Mouse (Mus musculus): ENCODE data around the gene Camta1. TPM values are rescaled to one million over a fixed set of nuclear protein-coding genes. Genes with fewer than 3 reads are reported as not detected.
A peak's percentile ranks its signal among the peaks of the same experiment; 100 is the strongest.

Camta1 gene
- polyA plus RNA-seq, 1 experiment from 2014 or later = 25.3 TPM

DNA sequence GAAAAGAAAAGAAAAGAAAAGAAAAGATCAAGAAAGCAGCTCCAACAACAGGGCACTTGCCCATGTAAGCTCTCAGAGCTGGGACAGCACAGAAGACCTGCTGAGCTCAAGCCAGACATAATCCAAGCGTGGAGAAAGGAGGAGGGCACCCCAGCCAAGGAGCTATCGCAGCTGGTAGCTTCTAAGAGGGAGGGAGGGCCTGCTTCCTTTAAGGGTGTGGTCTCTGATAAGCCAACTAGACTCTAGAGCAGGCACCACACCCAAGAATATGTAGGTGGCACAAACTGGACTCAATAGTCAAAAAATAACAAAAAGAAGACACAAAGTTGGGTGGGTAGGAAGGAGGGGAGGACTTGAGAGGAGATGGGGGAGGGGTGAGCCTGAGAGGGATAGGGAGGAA, 135.3 kb downstream of the Camta1 start:
- Histone ChIP-seq H3K4me1 (ENCODE audit: control insufficient read depth, low read depth, low read length) (peaks cover 68% of the 10 kb centered on the region), H3K4me2 (ENCODE audit: low read depth, low read length) (peak overlapping the region; percentile 56), H3K27ac (ENCODE audit: low read length) (peak overlapping the region; percentile 94), H3K27me3 (ENCODE audit: control insufficient read depth, insufficient read depth, low read depth, low read length) (no peaks in the 10 kb centered on the region), H3K9me3 (replicated peaks; ENCODE audit: control insufficient read depth, low read length) (no peaks in the 10 kb centered on the region), H3K36me3 (ENCODE audit: control insufficient read depth, insufficient read depth) (no peaks in the 10 kb centered on the region), H3K9ac (ENCODE audit: low read depth, low read length) (peak overlapping the region; percentile 61), H3K4me3 (ENCODE audit: low read depth, low read length) (peak overlapping the region; percentile 19)
- peak; percentile 76 for ATAC-seq (ENCODE audit: low read depth)
- WGBS (ENCODE audit: insufficient replicate concordance) = 17% methylated on average over 2 of the region's 2 CpGs

DNA sequence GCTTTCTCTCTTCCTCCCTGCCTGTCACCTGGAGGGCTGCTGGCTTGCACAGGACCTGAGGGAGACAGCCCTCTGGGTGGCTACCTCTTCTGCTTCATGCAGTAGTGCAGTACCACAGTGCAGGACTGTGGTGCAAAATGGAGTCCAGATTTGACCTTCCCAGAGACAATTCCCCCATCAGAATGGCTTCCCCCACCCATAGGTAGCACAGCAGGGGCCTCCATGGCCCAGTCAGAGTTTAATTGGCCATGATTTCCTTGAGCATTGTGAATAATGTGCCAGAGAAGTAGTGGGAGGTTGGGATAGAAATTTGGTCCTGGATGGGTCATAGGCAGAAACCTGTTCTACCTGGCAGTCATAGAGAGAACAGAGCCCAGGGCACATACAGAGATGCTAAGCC, 136.8 kb downstream of the Camta1 start:
- Histone ChIP-seq H3K9me3 (replicated peaks; ENCODE audit: control insufficient read depth, low read length) (no peaks in the 10 kb centered on the region), H3K4me3 (ENCODE audit: low read depth, low read length) (no peak overlapping the region), H3K27me3 (ENCODE audit: control insufficient read depth, insufficient read depth, low read depth, low read length) (no peaks in the 10 kb centered on the region), H3K9ac (ENCODE audit: low read depth, low read length) (peak overlapping the region; percentile 61), H3K36me3 (ENCODE audit: control insufficient read depth, insufficient read depth) (no peaks in the 10 kb centered on the region), H3K27ac (ENCODE audit: low read length) (peak overlapping the region; percentile 94; the same call in 1 of the 2 replicates), H3K4me1 (ENCODE audit: control insufficient read depth, low read depth, low read length) (peaks cover 67% of the 10 kb centered on the region), H3K4me2 (ENCODE audit: low read depth, low read length) (no peak overlapping the region)
- no peak for ATAC-seq (ENCODE audit: low read depth)

DNA sequence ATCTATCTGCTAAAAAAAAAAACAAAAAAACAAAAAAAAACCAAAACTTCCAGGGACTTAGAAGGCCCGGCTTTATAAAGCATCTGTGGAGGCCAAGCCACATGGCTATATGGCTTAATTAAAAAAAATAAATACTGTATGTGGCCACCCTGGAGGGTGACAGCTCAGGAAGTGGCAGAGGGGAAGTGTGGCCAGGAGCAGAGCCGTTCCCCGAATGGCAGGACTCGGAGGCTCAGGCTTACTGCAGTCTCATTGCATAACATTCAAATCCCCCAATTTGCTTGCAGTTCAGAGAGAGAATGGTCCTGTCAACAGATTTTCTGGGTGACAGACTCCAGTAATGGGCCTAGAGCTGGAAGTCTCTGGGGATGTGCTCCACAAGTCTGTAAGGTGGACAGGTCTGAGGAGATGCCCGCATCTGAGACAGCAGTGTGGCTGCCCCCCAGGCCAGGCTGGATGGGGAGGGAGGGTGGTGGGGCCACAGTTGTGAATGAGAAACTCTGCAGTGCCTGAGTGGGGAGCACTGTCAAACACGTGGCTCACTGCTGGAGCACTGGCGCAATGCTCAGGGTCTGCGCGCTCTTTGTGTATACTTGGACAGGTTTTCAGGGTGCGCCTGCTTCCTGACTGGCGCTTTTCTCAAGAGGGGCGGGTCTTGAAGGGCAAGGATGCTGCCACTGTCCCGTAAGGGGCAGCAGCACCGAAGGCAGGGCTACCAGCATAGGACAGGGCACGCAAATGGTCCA, 140.8 kb downstream of the Camta1 start:
- H3K4me3 ChIP-seq (ENCODE audit: low read depth, low read length) = no peak overlapping the region
- H3K27me3 ChIP-seq (ENCODE audit: control insufficient read depth, insufficient read depth, low read depth, low read length) = no peaks in the 10 kb centered on the region
- 66% methylated on average over 15 of the region's 15 CpGs for WGBS (ENCODE audit: insufficient replicate concordance)
- no peak overlapping the region for H3K4me2 ChIP-seq (ENCODE audit: low read depth, low read length)
- H3K27ac ChIP-seq (ENCODE audit: low read length) = no peak overlapping the region
- no peaks in the 10 kb centered on the region for H3K9me3 ChIP-seq (replicated peaks; ENCODE audit: control insufficient read depth, low read length)
- H3K9ac ChIP-seq (ENCODE audit: low read depth, low read length) = no peak overlapping the region
- ATAC-seq (ENCODE audit: low read depth) = no peak
- H3K4me1 ChIP-seq (ENCODE audit: control insufficient read depth, low read depth, low read length) = peaks cover 62% of the 10 kb centered on the region
- no peaks in the 10 kb centered on the region for H3K36me3 ChIP-seq (ENCODE audit: control insufficient read depth, insufficient read depth)

DNA sequence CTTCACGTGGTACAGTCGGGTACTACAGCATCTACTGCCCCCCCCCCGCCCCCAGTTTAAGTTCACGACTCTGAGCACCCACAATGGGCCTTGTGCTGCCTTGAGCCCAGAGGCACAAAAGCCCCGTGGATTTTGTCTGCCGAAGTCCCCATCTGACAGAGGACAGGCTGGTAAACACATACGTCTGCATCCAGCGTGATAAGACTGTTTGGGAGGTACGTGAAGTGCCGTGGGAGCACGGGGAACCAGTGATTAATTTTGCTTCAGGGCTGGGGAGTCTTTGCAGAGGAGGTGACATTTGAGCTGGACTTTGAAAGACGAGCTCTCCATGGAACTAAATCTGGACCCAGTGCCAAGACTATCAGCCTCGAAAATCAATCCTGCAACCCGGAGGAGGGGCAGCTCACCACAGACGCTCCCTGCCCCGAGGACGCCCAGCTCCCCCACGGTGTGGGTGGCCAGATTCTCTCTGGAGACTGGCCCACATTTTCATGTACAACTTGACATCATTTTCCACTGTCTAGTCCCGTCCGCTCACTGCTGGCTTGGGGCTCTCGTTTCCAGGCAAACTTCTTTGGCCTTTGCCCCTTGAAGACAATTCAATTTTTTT, 142.7 kb downstream of the Camta1 start:
- Histone ChIP-seq H3K9ac (ENCODE audit: low read depth, low read length) (peak overlapping the region; percentile 65), H3K9me3 (replicated peaks; ENCODE audit: control insufficient read depth, low read length) (no peaks in the 10 kb centered on the region), H3K4me3 (ENCODE audit: low read depth, low read length) (peak overlapping the region; percentile 38), H3K36me3 (ENCODE audit: control insufficient read depth, insufficient read depth) (no peaks in the 10 kb centered on the region), H3K27ac (ENCODE audit: low read length) (peak overlapping the region; percentile 96), H3K4me2 (ENCODE audit: low read depth, low read length) (peak overlapping the region; percentile 56), H3K27me3 (ENCODE audit: control insufficient read depth, insufficient read depth, low read depth, low read length) (no peaks in the 10 kb centered on the region), H3K4me1 (ENCODE audit: control insufficient read depth, low read depth, low read length) (peaks cover 46% of the 10 kb centered on the region)
- ATAC-seq (ENCODE audit: low read depth) = peak; percentile 85
- WGBS (ENCODE audit: insufficient replicate concordance) = 38% methylated on average over 21 of the region's 21 CpGs

DNA sequence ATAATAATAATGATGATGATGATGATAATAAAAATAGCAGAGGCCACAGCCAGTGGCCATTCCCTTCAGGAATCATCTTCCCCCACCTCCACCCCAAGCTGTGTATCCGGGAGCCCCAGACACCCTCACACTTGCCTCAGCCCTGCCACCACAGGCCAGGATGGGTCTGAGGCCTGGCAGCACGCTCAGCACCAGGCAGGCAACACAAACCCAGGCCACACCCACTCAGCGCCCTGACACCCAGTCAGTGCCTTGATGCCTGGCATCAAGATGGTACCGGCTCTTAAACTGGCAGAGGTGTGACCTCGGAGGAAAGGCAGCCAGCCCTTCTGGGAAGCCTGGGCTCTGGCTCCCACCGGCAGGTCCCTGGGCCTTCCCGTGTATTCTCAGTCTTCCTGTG, 143.8 kb downstream of the Camta1 start:
- ATAC-seq (ENCODE audit: low read depth) = peak; percentile 83
- Histone ChIP-seq H3K27ac (ENCODE audit: low read length) (peak overlapping the region; percentile 96), H3K4me2 (ENCODE audit: low read depth, low read length) (peak overlapping the region; percentile 56), H3K27me3 (ENCODE audit: control insufficient read depth, insufficient read depth, low read depth, low read length) (no peaks in the 10 kb centered on the region), H3K4me1 (ENCODE audit: control insufficient read depth, low read depth, low read length) (peaks cover 46% of the 10 kb centered on the region), H3K9me3 (replicated peaks; ENCODE audit: control insufficient read depth, low read length) (no peaks in the 10 kb centered on the region), H3K36me3 (ENCODE audit: control insufficient read depth, insufficient read depth) (no peaks in the 10 kb centered on the region), H3K9ac (ENCODE audit: low read depth, low read length) (peak overlapping the region; percentile 65), H3K4me3 (ENCODE audit: low read depth, low read length) (peak overlapping the region; percentile 3)
- WGBS (ENCODE audit: insufficient replicate concordance) = 67% methylated on average over 7 of the region's 7 CpGs

DNA sequence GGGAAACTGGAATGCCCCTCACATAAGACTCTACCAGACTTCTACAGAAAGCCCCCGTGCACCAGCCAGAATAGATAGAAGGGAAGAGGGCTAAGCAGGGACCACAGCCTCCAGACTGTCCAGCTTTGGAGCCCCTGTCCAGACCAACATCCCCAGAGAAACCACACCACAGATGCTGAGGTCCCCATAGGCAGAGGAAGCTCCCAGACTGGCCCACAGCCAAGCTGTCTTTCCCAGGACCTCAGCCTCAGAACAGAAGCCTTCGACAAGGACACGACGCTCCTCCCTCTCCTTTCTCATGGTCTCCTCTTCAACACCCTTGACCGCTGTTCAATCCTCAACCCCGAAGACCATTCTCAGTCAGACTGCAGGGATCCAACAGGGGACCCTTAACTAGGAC, 148.0 kb downstream of the Camta1 start:
- Histone ChIP-seq H3K4me2 (ENCODE audit: low read depth, low read length) (no peak overlapping the region), H3K27me3 (ENCODE audit: control insufficient read depth, insufficient read depth, low read depth, low read length) (no peaks in the 10 kb centered on the region), H3K4me3 (ENCODE audit: low read depth, low read length) (no peak overlapping the region), H3K9me3 (replicated peaks; ENCODE audit: control insufficient read depth, low read length) (no peaks in the 10 kb centered on the region), H3K36me3 (ENCODE audit: control insufficient read depth, insufficient read depth) (no peaks in the 10 kb centered on the region), H3K4me1 (ENCODE audit: control insufficient read depth, low read depth, low read length) (peaks cover 29% of the 10 kb centered on the region), H3K9ac (ENCODE audit: low read depth, low read length) (no peak overlapping the region), H3K27ac (ENCODE audit: low read length) (no peak overlapping the region)
- ATAC-seq (ENCODE audit: low read depth) = no peak
- WGBS (ENCODE audit: insufficient replicate concordance) = 75% methylated on average over 6 of the region's 6 CpGs

DNA sequence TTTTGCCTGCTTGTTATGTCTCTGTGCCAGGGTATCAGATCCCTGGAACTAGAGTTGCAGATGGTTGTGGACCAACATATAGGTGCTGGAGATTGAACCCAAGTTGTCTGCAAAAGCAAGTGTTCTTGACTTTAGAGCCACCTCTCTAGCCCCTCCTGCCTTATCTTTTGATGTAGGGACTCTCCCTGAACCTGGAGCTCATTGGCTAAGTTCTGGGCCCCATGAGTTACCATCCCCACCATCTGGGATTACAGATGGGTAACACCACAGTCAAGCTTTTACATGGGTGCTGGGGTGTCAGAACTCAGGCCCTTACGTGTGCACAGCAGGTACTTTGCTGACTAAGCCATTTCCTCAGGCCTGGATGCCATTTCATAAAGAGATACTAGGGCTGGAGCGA, 150.3 kb downstream of the Camta1 start:
- Histone ChIP-seq H3K4me1 (ENCODE audit: control insufficient read depth, low read depth, low read length) (peaks cover 7% of the 10 kb centered on the region), H3K9ac (ENCODE audit: low read depth, low read length) (no peak overlapping the region), H3K36me3 (ENCODE audit: control insufficient read depth, insufficient read depth) (no peaks in the 10 kb centered on the region), H3K27me3 (ENCODE audit: control insufficient read depth, insufficient read depth, low read depth, low read length) (no peaks in the 10 kb centered on the region), H3K9me3 (replicated peaks; ENCODE audit: control insufficient read depth, low read length) (no peaks in the 10 kb centered on the region), H3K4me3 (ENCODE audit: low read depth, low read length) (no peak overlapping the region), H3K4me2 (ENCODE audit: low read depth, low read length) (no peak overlapping the region), H3K27ac (ENCODE audit: low read length) (no peak overlapping the region)
- WGBS (ENCODE audit: insufficient replicate concordance) = 78% methylated on average over 2 of the region's 2 CpGs
- 0 out of 2 replicates have a peak, but pooled peaks have one; percentile 33 for ATAC-seq (ENCODE audit: low read depth)

DNA sequence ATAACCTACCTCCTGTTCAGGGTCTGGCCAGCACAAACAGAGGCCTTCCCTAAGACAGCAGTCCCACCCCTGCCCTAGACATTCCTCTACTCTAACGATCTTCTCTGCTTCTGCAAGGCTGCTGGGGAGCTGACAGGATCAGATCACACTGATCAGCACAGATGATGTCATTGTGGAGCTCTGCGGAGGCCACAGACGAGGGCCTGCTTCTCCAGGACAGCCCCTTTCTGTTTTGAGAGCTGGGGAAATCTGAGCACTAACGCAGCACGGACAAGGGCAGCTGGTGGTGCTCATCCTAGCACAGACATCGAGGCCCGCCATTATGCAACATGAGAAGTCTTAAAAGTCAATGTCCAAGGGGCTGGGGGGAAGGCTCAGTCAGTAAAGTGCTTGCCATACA, 151.2 kb downstream of the Camta1 start:
- Histone ChIP-seq H3K27ac (ENCODE audit: low read length) (no peak overlapping the region), H3K4me1 (ENCODE audit: control insufficient read depth, low read depth, low read length) (peaks cover 7% of the 10 kb centered on the region), H3K4me3 (ENCODE audit: low read depth, low read length) (no peak overlapping the region), H3K9me3 (replicated peaks; ENCODE audit: control insufficient read depth, low read length) (no peaks in the 10 kb centered on the region), H3K36me3 (ENCODE audit: control insufficient read depth, insufficient read depth) (no peaks in the 10 kb centered on the region), H3K9ac (ENCODE audit: low read depth, low read length) (no peak overlapping the region), H3K4me2 (ENCODE audit: low read depth, low read length) (no peak overlapping the region), H3K27me3 (ENCODE audit: control insufficient read depth, insufficient read depth, low read depth, low read length) (no peaks in the 10 kb centered on the region)
- ATAC-seq (ENCODE audit: low read depth) = no peak; the same call in 1 of the 2 replicates
- 44% methylated on average over 7 of the region's 7 CpGs for WGBS (ENCODE audit: insufficient replicate concordance)

DNA sequence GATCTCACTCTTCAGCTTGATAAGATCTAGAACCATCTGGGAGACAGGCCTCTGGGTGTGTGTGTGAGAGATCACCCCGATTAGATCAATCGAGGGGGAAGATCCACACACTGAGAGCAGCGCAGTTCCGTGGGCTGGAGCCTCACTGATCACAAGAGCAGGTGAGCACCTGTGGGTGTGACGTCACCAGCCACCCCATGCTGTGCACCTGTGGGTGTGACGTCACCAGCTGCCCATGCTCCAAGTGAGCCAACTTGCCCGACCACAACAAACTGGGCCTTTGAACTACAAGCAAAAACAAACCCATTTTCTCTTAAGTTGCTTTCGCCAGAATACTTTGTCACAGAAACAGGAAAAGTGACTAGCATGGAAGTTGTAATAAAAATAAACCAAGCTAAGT, 152.4 kb downstream of the Camta1 start:
- H3K4me3 ChIP-seq (ENCODE audit: low read depth, low read length) = no peak overlapping the region
- no peaks in the 10 kb centered on the region for H3K27me3 ChIP-seq (ENCODE audit: control insufficient read depth, insufficient read depth, low read depth, low read length)
- H3K27ac ChIP-seq (ENCODE audit: low read length) = no peak overlapping the region
- WGBS (ENCODE audit: insufficient replicate concordance) = 74% methylated on average over 8 of the region's 8 CpGs
- H3K9ac ChIP-seq (ENCODE audit: low read depth, low read length) = no peak overlapping the region
- no peaks in the 10 kb centered on the region for H3K9me3 ChIP-seq (replicated peaks; ENCODE audit: control insufficient read depth, low read length)
- peaks cover 7% of the 10 kb centered on the region for H3K4me1 ChIP-seq (ENCODE audit: control insufficient read depth, low read depth, low read length)
- H3K36me3 ChIP-seq (ENCODE audit: control insufficient read depth, insufficient read depth) = no peaks in the 10 kb centered on the region
- ATAC-seq (ENCODE audit: low read depth) = no peak
- H3K4me2 ChIP-seq (ENCODE audit: low read depth, low read length) = no peak overlapping the region

Data from liver, embryonic 16.5 days (tissue).